Mouse (Mus musculus): Measurements from ENCODE around the gene Stambp. TPM values are rescaled to one million over a fixed set of nuclear protein-coding genes. Genes with fewer than 3 reads are reported as not detected.
A peak's percentile ranks its signal among the peaks of the same experiment; 100 is the strongest.
"Not testable (repeated sequence)": the region's sequence is repeated elsewhere in the genome, so short reads cannot be mapped to it uniquely, and the experiment has no call there.

Gene Stambp
- polyA plus RNA-seq, 1 experiment from 2014 or later, result 70.1 TPM

DNA sequence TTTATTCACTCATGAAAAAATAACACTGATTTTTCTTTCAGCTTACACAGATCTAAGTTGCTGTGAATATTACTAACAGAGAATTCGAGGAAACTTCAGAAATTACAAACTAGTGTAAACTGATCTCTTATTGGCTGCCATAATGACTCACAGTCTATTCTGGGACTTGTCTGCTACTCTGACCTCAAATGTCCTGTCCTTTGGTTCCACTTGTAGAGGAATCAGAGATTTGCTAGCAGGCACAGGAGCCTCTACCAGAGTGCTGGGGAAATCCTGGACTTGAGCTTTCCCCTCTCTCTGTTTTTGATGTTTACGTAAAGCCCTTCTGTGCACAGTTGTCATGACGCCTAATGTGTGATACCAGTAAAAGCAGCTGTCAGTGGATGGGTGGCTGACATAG lies 25.5 kb upstream of the Stambp start:
- H3K4me3 ChIP-seq (ENCODE audit: low read depth, low read length), result no peak overlapping the region
- no peak overlapping the region for H3K9ac ChIP-seq (replicated peaks; ENCODE audit: low read depth, low read length)
- no peak for ATAC-seq (ENCODE audit: low read depth)
- 75% methylated on average over 3 of the region's 3 CpGs for WGBS
- no peak overlapping the region for H3K4me2 ChIP-seq (ENCODE audit: low read depth, low read length)
- H3K27me3 ChIP-seq (ENCODE audit: control insufficient read depth, insufficient read depth, low read length), result no peaks in the 10 kb centered on the region
- H3K27ac ChIP-seq (ENCODE audit: low read depth, low read length), result no peak overlapping the region
- H3K4me1 ChIP-seq (ENCODE audit: control insufficient read depth, insufficient read depth, low read length), result no peaks in the 10 kb centered on the region
- no peaks in the 10 kb centered on the region for H3K9me3 ChIP-seq (ENCODE audit: control insufficient read depth, low read length)
- no peaks in the 10 kb centered on the region for H3K36me3 ChIP-seq (ENCODE audit: control insufficient read depth, insufficient read depth, low read length)

DNA sequence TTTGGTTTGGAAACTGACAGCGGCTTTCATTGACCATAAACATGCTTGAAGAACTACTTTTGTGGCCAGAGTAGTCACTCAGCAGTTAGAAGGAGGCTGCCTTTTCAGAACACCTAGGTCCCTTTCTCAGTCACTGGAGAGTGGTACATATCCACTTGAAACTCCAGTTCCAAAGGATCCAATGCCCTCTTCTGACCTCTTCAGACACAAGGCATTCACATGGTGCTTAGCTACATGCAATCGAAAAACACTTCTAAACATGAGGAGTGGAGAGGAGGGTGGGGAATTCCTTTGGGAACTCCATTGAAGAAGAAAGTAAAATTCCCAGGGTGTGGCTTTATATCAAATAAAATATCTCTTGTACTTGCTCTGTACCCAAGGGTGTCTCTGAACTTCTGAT lies 22.5 kb upstream of the Stambp start:
- Histone ChIP-seq H3K27me3 (ENCODE audit: control insufficient read depth, insufficient read depth, low read length) (no peaks in the 10 kb centered on the region), H3K9me3 (ENCODE audit: control insufficient read depth, low read length) (no peaks in the 10 kb centered on the region), H3K4me1 (ENCODE audit: control insufficient read depth, insufficient read depth, low read length) (no peaks in the 10 kb centered on the region), H3K4me3 (ENCODE audit: low read depth, low read length) (no peak overlapping the region), H3K36me3 (ENCODE audit: control insufficient read depth, insufficient read depth, low read length) (no peaks in the 10 kb centered on the region), H3K9ac (replicated peaks; ENCODE audit: low read depth, low read length) (no peak overlapping the region), H3K4me2 (ENCODE audit: low read depth, low read length) (no peak overlapping the region), H3K27ac (ENCODE audit: low read depth, low read length) (no peak overlapping the region)
- 97% methylated on average over 2 of the region's 2 CpGs for WGBS
- no peak for ATAC-seq (ENCODE audit: low read depth)

DNA sequence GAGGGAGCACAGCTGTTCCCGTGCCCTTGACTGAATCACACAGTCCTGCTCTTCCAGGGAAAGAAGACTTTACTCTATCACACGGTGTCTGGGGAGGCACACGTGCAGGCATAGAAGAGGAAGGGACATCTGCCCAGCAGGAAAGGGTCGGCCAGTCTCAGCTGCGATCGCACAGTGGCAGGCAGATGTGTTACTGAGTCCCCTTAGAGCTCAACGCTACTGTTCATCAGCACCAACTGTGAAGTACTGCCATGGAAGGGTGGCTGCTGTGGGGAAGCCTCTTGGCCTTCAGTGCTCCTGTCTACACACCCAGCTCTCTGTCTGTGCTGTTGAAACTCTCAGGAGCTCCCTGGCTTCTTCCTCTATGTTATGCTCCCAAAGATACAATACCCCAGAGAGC lies 21.4 kb upstream of the Stambp start:
- H3K27ac ChIP-seq (ENCODE audit: low read depth, low read length), result no peak overlapping the region
- no peak overlapping the region for H3K4me2 ChIP-seq (ENCODE audit: low read depth, low read length)
- ATAC-seq (ENCODE audit: low read depth), result no peak
- H3K4me3 ChIP-seq (ENCODE audit: low read depth, low read length), result no peak overlapping the region
- no peak overlapping the region for H3K9ac ChIP-seq (replicated peaks; ENCODE audit: low read depth, low read length)
- H3K27me3 ChIP-seq (ENCODE audit: control insufficient read depth, insufficient read depth, low read length), result no peaks in the 10 kb centered on the region
- H3K36me3 ChIP-seq (ENCODE audit: control insufficient read depth, insufficient read depth, low read length), result no peaks in the 10 kb centered on the region
- WGBS, result 77% methylated on average over 7 of the region's 7 CpGs
- H3K9me3 ChIP-seq (ENCODE audit: control insufficient read depth, low read length), result no peaks in the 10 kb centered on the region
- no peaks in the 10 kb centered on the region for H3K4me1 ChIP-seq (ENCODE audit: control insufficient read depth, insufficient read depth, low read length)

DNA sequence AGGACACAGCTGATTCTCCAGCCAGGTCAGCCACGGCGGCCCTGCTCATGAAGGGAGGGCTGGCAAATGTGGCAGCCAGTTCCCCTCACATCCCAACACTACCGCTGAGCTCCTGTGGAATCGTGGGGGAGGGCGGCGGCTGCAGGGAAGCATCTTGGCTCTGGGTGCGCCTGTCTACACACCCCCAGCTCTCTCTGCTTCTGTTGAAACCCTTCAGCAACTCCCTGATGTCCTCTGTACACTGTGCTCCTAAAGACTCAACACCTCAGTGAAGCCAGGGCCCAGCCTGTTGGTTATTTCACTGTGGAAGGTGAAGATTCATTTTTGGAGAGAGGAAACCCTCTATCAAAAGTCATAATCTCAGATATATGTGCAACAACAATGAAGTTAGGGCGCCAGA lies 19.5 kb upstream of the Stambp start:
- no peaks in the 10 kb centered on the region for H3K36me3 ChIP-seq (ENCODE audit: control insufficient read depth, insufficient read depth, low read length)
- H3K4me3 ChIP-seq (ENCODE audit: low read depth, low read length), result no peak overlapping the region
- no peaks in the 10 kb centered on the region for H3K9me3 ChIP-seq (ENCODE audit: control insufficient read depth, low read length)
- 73% methylated on average over 8 of the region's 8 CpGs for WGBS
- no peaks in the 10 kb centered on the region for H3K4me1 ChIP-seq (ENCODE audit: control insufficient read depth, insufficient read depth, low read length)
- no peak for ATAC-seq (ENCODE audit: low read depth)
- H3K4me2 ChIP-seq (ENCODE audit: low read depth, low read length), result no peak overlapping the region
- H3K9ac ChIP-seq (replicated peaks; ENCODE audit: low read depth, low read length), result no peak overlapping the region
- no peak overlapping the region for H3K27ac ChIP-seq (ENCODE audit: low read depth, low read length)
- H3K27me3 ChIP-seq (ENCODE audit: control insufficient read depth, insufficient read depth, low read length), result no peaks in the 10 kb centered on the region

DNA sequence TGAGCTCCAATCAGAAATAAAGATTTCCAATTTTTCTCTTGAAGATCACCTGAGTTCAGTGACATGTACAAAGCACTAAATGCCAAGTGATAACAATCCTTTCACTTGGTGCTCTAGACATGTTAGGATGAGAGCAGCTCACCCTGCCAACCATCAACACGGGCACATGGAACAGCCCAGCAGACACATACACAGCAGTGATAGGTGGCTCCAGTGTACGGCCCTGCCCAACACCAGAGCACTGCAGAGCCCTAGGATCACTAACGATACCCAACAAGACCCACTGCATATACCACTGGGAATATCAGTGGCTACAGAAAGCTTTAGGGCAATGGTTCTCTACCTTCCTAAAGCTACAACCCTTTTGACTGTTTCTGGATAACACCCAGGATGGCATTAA lies 17.8 kb upstream of the Stambp start:
- no peak overlapping the region for H3K9ac ChIP-seq (replicated peaks; ENCODE audit: low read depth, low read length)
- no peak for ATAC-seq (ENCODE audit: low read depth)
- H3K27me3 ChIP-seq (ENCODE audit: control insufficient read depth, insufficient read depth, low read length), result no peaks in the 10 kb centered on the region
- no peak overlapping the region for H3K4me2 ChIP-seq (ENCODE audit: low read depth, low read length)
- no peak overlapping the region for H3K4me3 ChIP-seq (ENCODE audit: low read depth, low read length)
- no peaks in the 10 kb centered on the region for H3K36me3 ChIP-seq (ENCODE audit: control insufficient read depth, insufficient read depth, low read length)
- H3K27ac ChIP-seq (ENCODE audit: low read depth, low read length), result no peak overlapping the region
- 88% methylated on average over 3 of the region's 3 CpGs for WGBS
- H3K9me3 ChIP-seq (ENCODE audit: control insufficient read depth, low read length), result no peaks in the 10 kb centered on the region
- no peaks in the 10 kb centered on the region for H3K4me1 ChIP-seq (ENCODE audit: control insufficient read depth, insufficient read depth, low read length)

DNA sequence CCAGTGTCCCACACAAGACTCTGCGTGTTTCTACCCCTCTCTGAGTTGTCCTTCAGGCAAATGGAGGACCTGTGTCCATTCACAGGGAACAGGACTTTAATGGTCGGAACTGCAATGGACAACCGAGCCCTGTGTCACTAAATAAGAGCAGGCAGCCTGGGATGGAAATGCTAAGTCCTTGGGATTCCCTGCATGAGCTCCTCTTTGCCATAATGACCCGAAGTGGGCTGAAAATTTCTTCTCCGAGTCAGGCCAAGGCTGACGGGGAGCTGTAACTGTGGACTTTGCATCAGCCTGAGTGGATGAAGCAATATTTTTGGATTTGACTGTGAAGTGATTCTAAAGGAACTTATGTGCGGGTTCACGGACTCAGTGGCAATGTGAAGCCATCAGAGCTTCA lies 14.7 kb upstream of the Stambp start:
- not testable (repeated sequence) for H3K4me2 ChIP-seq (ENCODE audit: low read depth, low read length); H3K9me3 ChIP-seq (ENCODE audit: control insufficient read depth, low read length); H3K4me3 ChIP-seq (ENCODE audit: low read depth, low read length); H3K9ac ChIP-seq (replicated peaks; ENCODE audit: low read depth, low read length); H3K27me3 ChIP-seq (ENCODE audit: control insufficient read depth, insufficient read depth, low read length); H3K27ac ChIP-seq (ENCODE audit: low read depth, low read length); H3K4me1 ChIP-seq (ENCODE audit: control insufficient read depth, insufficient read depth, low read length); H3K36me3 ChIP-seq (ENCODE audit: control insufficient read depth, insufficient read depth, low read length); ATAC-seq (ENCODE audit: low read depth)
- 87% methylated on average over 8 of the region's 8 CpGs for WGBS

DNA sequence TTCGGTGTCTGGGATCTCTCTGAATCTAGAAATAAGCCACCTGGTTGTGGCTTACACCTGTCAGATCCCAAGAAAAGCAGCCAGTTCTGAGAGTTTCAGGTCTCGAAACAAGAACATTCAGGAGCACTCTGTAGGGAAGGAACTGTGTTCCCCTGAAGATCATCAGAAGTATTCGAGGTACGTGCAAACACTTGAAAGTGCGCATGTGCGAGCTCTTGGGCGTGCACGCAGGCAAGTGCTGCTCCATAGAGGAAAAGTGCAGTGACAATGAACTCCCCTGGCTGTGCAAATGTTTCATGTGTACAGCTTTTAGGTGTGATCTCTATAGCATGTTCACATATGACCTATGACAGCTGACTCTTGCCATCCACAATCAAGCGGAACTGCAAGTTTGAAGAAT lies 12.8 kb upstream of the Stambp start:
- not testable (repeated sequence) for H3K9me3 ChIP-seq (ENCODE audit: control insufficient read depth, low read length); H3K36me3 ChIP-seq (ENCODE audit: control insufficient read depth, insufficient read depth, low read length); H3K27me3 ChIP-seq (ENCODE audit: control insufficient read depth, insufficient read depth, low read length); ATAC-seq (ENCODE audit: low read depth); H3K27ac ChIP-seq (ENCODE audit: low read depth, low read length); H3K9ac ChIP-seq (replicated peaks; ENCODE audit: low read depth, low read length); H3K4me1 ChIP-seq (ENCODE audit: control insufficient read depth, insufficient read depth, low read length); H3K4me3 ChIP-seq (ENCODE audit: low read depth, low read length); H3K4me2 ChIP-seq (ENCODE audit: low read depth, low read length)
- WGBS, result 88% methylated on average over 9 of the region's 9 CpGs

DNA sequence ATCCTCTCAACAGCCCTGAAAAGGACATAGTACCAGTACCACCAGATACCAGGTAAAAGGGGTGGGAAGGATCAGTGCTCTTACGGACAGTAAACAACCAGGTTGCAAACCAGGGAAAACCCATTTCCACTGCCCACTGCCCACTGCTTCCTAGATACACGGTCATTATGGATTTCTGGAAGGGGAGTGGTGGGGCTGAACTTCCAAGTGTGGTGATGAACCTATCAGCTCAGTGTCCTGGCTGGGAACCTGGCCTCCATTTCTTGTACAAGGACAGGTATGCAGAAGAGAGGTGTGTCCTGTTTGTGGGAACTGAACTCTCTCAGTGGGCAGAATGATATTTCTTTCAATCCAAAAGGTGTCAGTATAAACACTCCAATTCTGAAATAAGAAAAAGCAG lies 11.1 kb upstream of the Stambp start:
- no peak for ATAC-seq (ENCODE audit: low read depth)
- no peaks in the 10 kb centered on the region for H3K27me3 ChIP-seq (ENCODE audit: control insufficient read depth, insufficient read depth, low read length)
- no peaks in the 10 kb centered on the region for H3K4me1 ChIP-seq (ENCODE audit: control insufficient read depth, insufficient read depth, low read length)
- no peak overlapping the region for H3K27ac ChIP-seq (ENCODE audit: low read depth, low read length)
- H3K9ac ChIP-seq (replicated peaks; ENCODE audit: low read depth, low read length), result no peak overlapping the region
- WGBS, result 80% methylated on average over 2 of the region's 2 CpGs
- H3K36me3 ChIP-seq (ENCODE audit: control insufficient read depth, insufficient read depth, low read length), result no peaks in the 10 kb centered on the region
- no peaks in the 10 kb centered on the region for H3K9me3 ChIP-seq (ENCODE audit: control insufficient read depth, low read length)
- no peak overlapping the region for H3K4me2 ChIP-seq (ENCODE audit: low read depth, low read length)
- no peak overlapping the region for H3K4me3 ChIP-seq (ENCODE audit: low read depth, low read length)

DNA sequence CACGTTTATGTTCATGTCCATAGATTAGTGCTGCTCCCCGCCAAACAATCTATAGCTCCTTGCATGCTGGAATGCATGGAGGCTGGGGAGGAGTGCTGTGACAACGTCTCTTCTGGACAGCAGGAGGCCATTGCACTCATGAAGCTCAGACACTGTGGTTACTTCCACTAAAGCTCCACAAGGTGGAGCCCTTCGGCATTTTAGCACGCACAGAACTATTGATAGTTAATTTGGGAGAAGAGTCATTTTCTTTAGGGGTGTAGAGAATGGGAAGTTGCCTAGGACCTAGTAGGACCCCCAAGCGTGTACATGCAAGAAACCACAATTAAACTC lies 10.4 kb upstream of the Stambp start:
- WGBS, result 3% methylated on average over 6 of the region's 6 CpGs
- H3K4me3 ChIP-seq (ENCODE audit: low read depth, low read length), result no peak overlapping the region

More for the DNA sequence above, 10.4 kb upstream of the Stambp start:
- H3K4me1 ChIP-seq (ENCODE audit: control insufficient read depth, insufficient read depth, low read length), result no peaks in the 10 kb centered on the region
- no peaks in the 10 kb centered on the region for H3K9me3 ChIP-seq (ENCODE audit: control insufficient read depth, low read length)
- H3K27ac ChIP-seq (ENCODE audit: low read depth, low read length), result no peak overlapping the region
- H3K9ac ChIP-seq (replicated peaks; ENCODE audit: low read depth, low read length), result no peak overlapping the region
- H3K36me3 ChIP-seq (ENCODE audit: control insufficient read depth, insufficient read depth, low read length), result no peaks in the 10 kb centered on the region
- no peaks in the 10 kb centered on the region for H3K27me3 ChIP-seq (ENCODE audit: control insufficient read depth, insufficient read depth, low read length)
- peak; percentile 79; the same call in 1 of the 2 replicates for ATAC-seq (ENCODE audit: low read depth)
- peak overlapping the region; percentile 16; the same call in 1 of the 2 replicates for H3K4me2 ChIP-seq (ENCODE audit: low read depth, low read length)
